Mouse (Mus musculus) gastrocnemius, adult 2 months (tissue): Measurements from ENCODE around the gene Tmem108. TPM values are rescaled to one million over a fixed set of nuclear protein-coding genes. Genes with fewer than 3 reads are reported as not detected.

Experiments
- DNase-seq: peaks from one replicate; pipeline ENCODE4 v3.0.0; 2022
- H3K27ac ChIP-seq: fragments of 200-600 bp; 2 replicates; pipeline ENCODE4 v1.8.1; 2022; ENCODE audit warnings: mild to moderate bottlenecking
- H3K4me3 ChIP-seq: fragments of 200-600 bp; 2 replicates; pipeline ENCODE4 v1.8.1; 2022; ENCODE audit warnings: mild to moderate bottlenecking, moderate library complexity
- CTCF ChIP-seq: fragments of 200-600 bp; IDR thresholded peaks from 2 replicates; pipeline ENCODE4 v1.8.1; 2022; ENCODE audit warnings: antibody characterized with exemption, mild to moderate bottlenecking, moderate library complexity
- intact Hi-C: fragments of 180-260 bp; cut with DNase I; formaldehyde crosslinking; loops from one replicate; pipeline ENCODE4 v1.15.1; 2025
- total RNA-seq, 2 experiments: library from RNA; stranded (reverse); gene quantifications; 2 replicates each; pipeline ENCODE4 v1.2.3; 2021

Tmem108 gene
- total RNA-seq, 2 experiments from 2014 or later = not detected

GRCm38 (mm10) chr9:103434116-103434515 is 327.5 kb downstream of the Tmem108 start:
- no peak overlapping the region for H3K27ac ChIP-seq

More at GRCm38 (mm10) chr9:103434116-103434515, 327.5 kb downstream of the Tmem108 start:
- no peak for DNase-seq
- TF ChIP-seq CTCF = peak; percentile 28
- intact Hi-C loops = loop anchor here (5.0 kb wide), 2 partner anchors 37 to 67 kb away; partner anchors contain the start of gene Cdv3
- H3K4me3 ChIP-seq = no peak overlapping the region

Other genes starting within 250 kb of the Tmem108 start
- gene Nphp3, start 240.7 kb upstream of the Tmem108 start, total RNA-seq = 1 to 10 TPM in 1 of 2 experiments, under 1 TPM in 1; 0.89 to 1.1 TPM